Mouse (Mus musculus) small intestine, adult 2 months (tissue): ENCODE results near the gene Rtp4.

Source experiments
- CTCF ChIP-seq: fragments of 200-500 bp; IDR thresholded peaks from 2 replicates; pipeline ENCODE4 v1.5.1; 2012; ENCODE audit warnings: low read depth, mild to moderate bottlenecking, control low read depth, inconsistent platforms, low read length, moderate library complexity, mixed read lengths; ENCODE audit not compliant: insufficient replicate concordance, insufficient read length; ENCODE audit errors: extremely low read depth
- POLR2A ChIP-seq: fragments of 200-500 bp; IDR thresholded peaks from 2 replicates; pipeline ENCODE4 v1.6.1; 2012; ENCODE audit warnings: low read depth, mild to moderate bottlenecking, control low read depth, inconsistent platforms, low read length, moderate library complexity

GRCm38 (mm10) chr16:23471551-23471950 lies 48.5 kb upstream of the Rtp4 start:
- TF ChIP-seq POLR2A (no peak), CTCF (no peak)
